Mouse (Mus musculus) olfactory bulb, adult 2 months (tissue): ENCODE results near the gene Sgca. TPM values are rescaled to one million over a fixed set of nuclear protein-coding genes. Genes with fewer than 3 reads are reported as not detected.
A peak's percentile ranks its signal among the peaks of the same experiment; 100 is the strongest.
"Not testable (repeated sequence)": the region's sequence is repeated elsewhere in the genome, so short reads cannot be mapped to it uniquely, and the experiment has no call there.

ENCODE experiments used
- H3K27ac ChIP-seq: fragments of 200-500 bp; 2 replicates; pipeline ENCODE4 v1.5.1; 2012; ENCODE audit warnings: low read depth, low read length; ENCODE audit not compliant: insufficient read depth
- H3K4me1 ChIP-seq: fragments of 200-500 bp; 2 replicates; pipeline ENCODE4 v1.6.1; 2012; ENCODE audit warnings: low read length; ENCODE audit not compliant: control insufficient read depth, insufficient read depth
- H3K4me3 ChIP-seq: fragments of 200-500 bp; 2 replicates; pipeline ENCODE4 v1.5.1; 2012; ENCODE audit warnings: mild to moderate bottlenecking, low read depth, low read length, moderate library complexity; ENCODE audit not compliant: insufficient read depth
- CTCF ChIP-seq: fragments of 200-500 bp; IDR thresholded peaks from 2 replicates; pipeline ENCODE4 v1.5.1; 2012; ENCODE audit warnings: low read depth, mild to moderate bottlenecking, low read length, moderate library complexity; ENCODE audit not compliant: insufficient read depth
- POLR2A ChIP-seq: fragments of 200-500 bp; IDR thresholded peaks from 2 replicates; pipeline ENCODE4 v1.6.1; 2012; ENCODE audit warnings: mild to moderate bottlenecking, low read depth, low read length, moderate library complexity; ENCODE audit not compliant: insufficient read depth
- WGBS: fragments of 180-500 bp; shearing (Covaris S2); methylation state at CpG from one replicate; pipeline ENCODE4 v1.1.7; 2018; 5-methylcytosine and 5-hydroxymethylcytosine counted together
- polyA plus RNA-seq: library from polyadenylated mRNA; stranded (reverse); fragments of >200 nt; gene quantifications from 2 replicates; pipeline ENCODE4 v1.2.4, GENCODE M21; 2012; ENCODE audit warnings: low replicate concordance; ENCODE audit not compliant: missing spikeins, insufficient read depth, insufficient read length

The Sgca gene
- polyA plus RNA-seq, 1 experiment, result not detected

DNA sequence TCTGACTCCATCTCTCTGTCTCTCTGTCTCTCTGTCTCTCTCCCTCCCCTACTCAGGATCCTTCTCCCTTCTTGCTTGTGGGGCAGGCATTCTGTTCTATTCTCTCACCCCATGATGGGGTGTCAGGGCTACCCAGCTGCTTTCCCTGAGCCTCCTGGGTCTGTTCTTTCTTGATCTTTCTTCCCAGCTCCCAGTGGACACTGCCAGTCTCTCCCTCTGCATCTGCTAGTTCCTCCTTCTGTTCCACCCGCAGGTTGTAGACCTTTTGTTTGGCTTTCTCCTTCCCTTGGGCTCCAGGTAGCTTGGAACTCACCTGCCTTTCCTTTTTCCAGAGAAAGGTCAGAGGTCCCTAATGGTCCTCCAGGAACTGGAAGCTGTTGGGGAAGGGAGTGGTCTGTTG is 35.3 kb upstream of the Sgca start:
- TF ChIP-seq CTCF (no peak), POLR2A (no peak)
- H3K4me3 ChIP-seq, result peak overlapping the region; percentile 27; the same call in 1 of the 2 replicates
- H3K4me1 ChIP-seq, result peaks cover 22% of the 10 kb centered on the region
- H3K27ac ChIP-seq, result no peak overlapping the region
- WGBS, result 47% methylated on average over 1 of the region's 1 CpGs

DNA sequence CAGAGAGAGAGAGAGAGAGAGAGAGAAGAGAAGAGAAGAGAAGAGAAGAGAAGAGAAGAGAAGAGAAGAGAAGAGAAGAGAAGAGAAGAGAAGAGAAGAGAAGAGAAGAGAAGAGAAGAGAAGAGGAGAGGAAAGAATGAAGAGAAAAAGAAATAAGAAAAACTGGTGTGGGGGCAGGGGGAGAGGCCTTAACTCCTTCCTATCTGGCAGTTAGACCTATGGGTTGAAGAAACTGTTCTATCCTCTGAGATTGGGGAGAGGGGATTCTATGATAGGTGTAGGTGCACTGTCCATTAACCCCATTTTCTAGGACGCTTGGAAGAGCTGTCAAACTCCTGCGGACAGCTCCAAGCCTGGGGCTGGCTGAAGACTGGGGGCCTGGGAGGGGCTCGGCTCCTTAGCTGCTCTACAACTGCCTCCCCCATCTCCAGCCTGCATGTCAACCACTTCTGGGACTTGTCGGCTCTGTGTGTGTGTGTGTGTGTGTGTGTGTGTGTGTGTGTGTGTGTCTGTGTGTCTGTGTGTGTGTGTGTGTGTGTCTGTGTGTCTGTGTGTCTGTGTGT is 34.8 kb upstream of the Sgca start:
- peaks cover 24% of the 10 kb centered on the region for H3K4me1 ChIP-seq
- H3K27ac ChIP-seq, result not testable (repeated sequence)
- WGBS, result 9% methylated on average over 4 of the region's 4 CpGs
- H3K4me3 ChIP-seq, result peak overlapping the region; percentile 27

DNA sequence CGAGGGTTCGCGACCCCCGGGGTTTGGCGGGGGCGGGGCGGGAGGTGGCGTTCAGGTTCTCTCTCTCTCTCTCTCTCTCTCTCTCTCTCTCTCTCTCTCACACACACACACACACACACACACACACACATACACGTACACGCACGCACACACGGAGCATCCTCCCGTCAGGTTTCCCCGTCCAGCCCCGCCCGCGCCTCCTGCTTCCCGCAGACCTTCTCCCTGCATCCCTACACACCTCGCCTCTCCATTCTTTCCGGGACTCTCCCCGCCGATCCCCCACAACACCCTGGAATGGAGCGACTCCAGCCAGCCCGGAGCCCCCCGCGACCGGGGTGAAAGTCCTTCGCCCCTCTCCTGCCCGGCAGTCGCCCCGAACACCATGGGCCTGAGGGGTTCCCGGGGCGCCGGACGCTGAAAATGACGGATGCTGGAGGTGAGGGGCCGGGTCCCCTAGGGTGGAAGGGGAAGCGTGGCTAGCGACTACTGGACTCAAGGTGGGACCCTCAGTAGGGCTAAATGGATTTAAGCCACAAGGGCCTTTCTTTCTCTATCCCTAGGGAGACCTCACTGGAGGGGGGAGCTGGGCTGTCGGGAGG is 34.1 kb upstream of the Sgca start:
- WGBS, result 2% methylated on average over 34 of the region's 40 CpGs
- no peak overlapping the region for H3K27ac ChIP-seq
- no peak for TF ChIP-seq CTCF
- no peak for TF ChIP-seq POLR2A
- H3K4me1 ChIP-seq, result peaks cover 25% of the 10 kb centered on the region
- peak overlapping the region; percentile 55 for H3K4me3 ChIP-seq

DNA sequence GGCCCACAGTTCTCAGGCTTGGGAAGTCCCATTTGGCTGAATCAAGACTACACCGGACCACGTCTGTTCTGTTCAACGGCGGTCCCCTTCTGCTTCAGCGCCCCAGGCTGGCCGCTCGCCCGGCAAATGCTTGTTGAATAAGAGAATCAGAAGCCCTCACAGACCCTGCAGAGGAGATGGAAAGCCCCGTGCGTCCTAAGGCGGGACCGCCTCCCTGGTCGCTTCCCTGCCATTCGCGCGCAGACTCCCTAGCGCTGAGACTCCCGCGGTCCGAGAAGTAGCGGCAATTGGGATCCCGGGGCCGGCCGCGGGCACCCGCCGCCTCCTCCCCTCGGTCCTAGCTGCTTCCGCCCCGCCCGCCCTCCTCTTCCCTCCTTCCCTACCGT is 33.5 kb upstream of the Sgca start, which contains the start of gene Samd14:
Gene Samd14, plus strand, starts transcription at position 251 of the 386 bp plus-strand sequence.
- H3K4me3 ChIP-seq, result peak within 1 kb of the TSS; percentile 55
- H3K27ac ChIP-seq, result no peak within 1 kb of the TSS
- WGBS, result 1% methylated on average over 28 of the region's 32 CpGs
- TF ChIP-seq POLR2A, result peak; percentile 50; the same call in 1 of the 2 replicates
- no peak for TF ChIP-seq CTCF
- H3K4me1 ChIP-seq, result peaks cover 27% of the 10 kb centered on the region

DNA sequence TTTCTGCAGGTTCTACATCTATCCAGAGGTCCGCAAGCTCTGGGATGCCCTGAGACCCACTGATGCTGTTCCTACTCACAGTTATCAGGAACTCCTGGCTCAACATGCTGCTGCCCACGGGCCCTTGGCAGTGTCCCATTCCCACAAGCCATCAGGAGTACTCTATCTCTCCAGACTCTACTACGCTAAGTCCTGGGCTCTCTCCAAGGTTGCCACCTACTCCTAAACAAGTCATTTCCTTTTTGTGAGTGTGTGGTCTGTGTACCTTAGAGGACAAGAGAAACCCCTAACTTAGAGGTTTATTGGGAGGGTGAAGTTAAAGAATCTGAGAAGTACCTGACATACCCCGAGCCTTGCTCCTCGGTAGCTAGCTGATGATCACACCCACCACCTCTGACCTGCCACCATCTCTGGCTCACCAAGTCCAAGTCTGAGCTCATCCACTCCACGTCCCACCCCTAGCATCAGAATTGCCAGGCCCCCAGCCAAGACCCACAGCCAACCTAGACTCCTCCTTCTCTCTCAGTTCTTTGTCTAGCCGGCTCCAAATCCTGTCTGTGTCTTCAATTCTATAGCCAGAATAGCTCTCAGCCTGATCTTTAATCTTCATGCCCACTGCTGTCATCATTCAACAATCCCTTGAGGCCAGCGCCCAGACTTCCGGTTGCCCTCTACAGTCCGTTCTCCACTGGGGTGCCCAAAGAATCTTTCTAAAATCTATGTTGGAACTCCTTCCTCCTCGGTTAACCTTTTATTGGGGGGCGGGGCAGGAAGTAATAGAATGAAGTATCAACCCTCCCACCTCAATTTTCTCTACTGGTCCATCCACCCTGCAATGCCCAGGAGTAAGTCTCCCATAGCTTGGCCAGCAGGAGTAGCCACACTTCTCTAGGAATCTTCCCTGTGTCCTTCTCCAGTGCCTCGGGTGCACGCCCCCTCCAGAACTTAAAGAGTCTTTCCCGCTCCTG is 32.8 kb upstream of the Sgca start:
- WGBS, result 19% methylated on average over 15 of the region's 15 CpGs
- TF ChIP-seq POLR2A, result no peak
- no peak for TF ChIP-seq CTCF
- peaks cover 31% of the 10 kb centered on the region for H3K4me1 ChIP-seq
- peak overlapping the region; percentile 55 for H3K4me3 ChIP-seq
- no peak overlapping the region for H3K27ac ChIP-seq

DNA sequence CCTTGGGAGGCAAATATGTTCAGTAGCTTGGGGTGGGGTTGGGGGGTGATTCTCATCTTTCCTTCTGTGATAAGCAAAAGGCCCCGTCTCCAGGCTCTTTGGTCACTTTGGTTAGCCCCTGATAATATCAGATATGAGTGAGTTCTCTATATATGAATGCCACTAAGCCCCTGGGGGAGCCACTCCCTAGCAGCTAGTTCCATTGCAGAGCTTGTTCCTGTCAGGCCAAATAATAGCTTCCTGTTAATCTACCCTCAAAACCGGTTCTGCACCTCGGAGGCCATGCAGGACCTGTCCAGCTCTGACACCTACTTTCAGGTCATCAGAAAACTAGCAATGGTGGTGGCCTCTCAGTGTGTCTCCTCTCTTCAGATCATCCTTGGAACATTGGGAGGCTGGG is 31.3 kb upstream of the Sgca start:
- WGBS, result 71% methylated on average over 3 of the region's 3 CpGs
- Histone ChIP-seq H3K4me1 (peaks cover 36% of the 10 kb centered on the region), H3K4me3 (no peak overlapping the region), H3K27ac (no peak overlapping the region)
- TF ChIP-seq POLR2A (no peak), CTCF (no peak)

DNA sequence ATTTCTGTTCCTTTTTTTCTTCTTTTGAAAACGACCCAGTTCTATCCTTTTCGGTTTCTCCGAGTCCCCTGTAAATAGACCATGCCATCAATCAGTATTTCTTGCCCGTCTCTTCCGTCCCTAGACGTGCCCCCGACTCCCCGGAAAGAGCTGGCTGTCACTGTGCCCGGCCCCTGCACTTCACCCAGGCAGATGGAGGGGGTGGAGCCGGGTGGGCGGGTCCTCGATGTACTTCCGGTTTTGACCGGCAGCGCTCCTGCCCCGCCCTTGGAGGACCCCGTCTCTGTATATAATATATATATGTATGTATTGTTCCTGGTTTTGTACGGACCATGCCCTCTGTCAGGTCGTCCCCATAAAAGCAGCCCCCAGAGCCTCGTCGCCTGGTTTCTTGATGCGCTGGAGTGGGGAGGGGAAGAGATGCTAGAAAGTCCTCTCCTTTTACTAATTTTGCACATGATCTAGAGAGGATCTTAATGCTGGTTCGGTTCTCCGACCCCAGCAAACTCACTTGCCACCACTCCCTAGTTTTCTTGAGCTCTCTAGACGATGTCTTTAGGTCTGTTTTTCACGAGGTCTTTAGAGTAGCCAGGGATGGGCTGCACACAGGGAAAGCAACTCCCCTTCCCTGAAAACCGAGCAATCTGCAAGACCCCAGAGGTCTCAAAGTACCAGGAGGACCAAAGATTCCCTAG is 30.5 kb upstream of the Sgca start:
- Histone ChIP-seq H3K27ac (peak overlapping the region; percentile 45; the same call in 1 of the 2 replicates), H3K4me1 (peaks cover 36% of the 10 kb centered on the region), H3K4me3 (no peak overlapping the region; the same call in 1 of the 2 replicates)
- no peak for TF ChIP-seq POLR2A
- TF ChIP-seq CTCF, result no peak
- 2% methylated on average over 27 of the region's 27 CpGs for WGBS

DNA sequence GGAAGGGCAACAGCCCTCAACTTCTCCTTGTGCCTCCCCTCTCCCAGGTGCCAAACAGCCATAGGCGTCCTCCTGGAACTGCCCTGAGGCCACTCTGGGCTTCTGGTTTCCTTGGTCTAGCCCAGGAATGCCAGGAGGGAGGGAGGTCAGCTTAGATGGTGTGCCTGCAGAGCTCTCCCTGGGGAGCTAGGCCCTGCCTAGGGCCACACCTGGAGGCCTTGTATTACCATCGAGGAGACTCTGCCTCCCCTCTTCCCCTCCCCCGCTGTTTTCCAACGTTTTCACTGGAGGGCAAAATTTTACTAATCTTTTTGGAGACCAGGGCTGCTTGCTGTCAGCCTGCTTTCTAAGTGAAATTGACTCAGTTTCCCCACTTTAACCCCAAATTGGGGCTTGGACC is 29.9 kb upstream of the Sgca start:
- no peak overlapping the region for H3K4me3 ChIP-seq
- whole genome bisulfite sequencing, result 42% methylated on average over 4 of the region's 4 CpGs

More for the DNA sequence above, 29.9 kb upstream of the Sgca start:
- Histone ChIP-seq H3K4me1 (peaks cover 35% of the 10 kb centered on the region), H3K27ac (no peak overlapping the region)
- TF ChIP-seq CTCF, result no peak
- TF ChIP-seq POLR2A, result no peak
